Mouse (Mus musculus) macrophage (primary cell): ENCODE measurements around the gene Colgalt1. TPM values are rescaled to one million over a fixed set of nuclear protein-coding genes. Genes with fewer than 3 reads are reported as not detected.

ENCODE experiments used
- H3K27ac ChIP-seq: fragments of 350-480 bp; formaldehyde crosslinking; 2 replicates; pipeline ENCODE4 v1.9.0; 2021
- H3K36me3 ChIP-seq: fragments of 350-480 bp; formaldehyde crosslinking; 2 replicates; pipeline ENCODE4 v1.9.0; 2021; ENCODE audit errors: inconsistent target
- H3K4me3 ChIP-seq: fragments of 350-480 bp; formaldehyde crosslinking; 2 replicates; pipeline ENCODE4 v1.9.0; 2021; ENCODE audit errors: inconsistent target
- H3K79me2 ChIP-seq: fragments of 350-480 bp; formaldehyde crosslinking; 2 replicates; pipeline ENCODE4 v1.9.0; 2021; ENCODE audit errors: inconsistent target
- WGBS: methylation state at CpG from one replicate; pipeline ENCODE4 v1.1.7; 2026; ENCODE audit warnings: inconsistent platforms; ENCODE audit not compliant: missing documents; 5-methylcytosine and 5-hydroxymethylcytosine counted together
- polyA plus RNA-seq: library from polyadenylated mRNA; stranded (reverse); fragments of 250-400 nt; gene quantifications from 3 replicates; pipeline ENCODE4 v1.2.4, GENCODE M21; 2018; ENCODE audit warnings: inconsistent platforms

Colgalt1 gene
- polyA plus RNA-seq, 1 experiment from 2014 or later, result 143 TPM

DNA sequence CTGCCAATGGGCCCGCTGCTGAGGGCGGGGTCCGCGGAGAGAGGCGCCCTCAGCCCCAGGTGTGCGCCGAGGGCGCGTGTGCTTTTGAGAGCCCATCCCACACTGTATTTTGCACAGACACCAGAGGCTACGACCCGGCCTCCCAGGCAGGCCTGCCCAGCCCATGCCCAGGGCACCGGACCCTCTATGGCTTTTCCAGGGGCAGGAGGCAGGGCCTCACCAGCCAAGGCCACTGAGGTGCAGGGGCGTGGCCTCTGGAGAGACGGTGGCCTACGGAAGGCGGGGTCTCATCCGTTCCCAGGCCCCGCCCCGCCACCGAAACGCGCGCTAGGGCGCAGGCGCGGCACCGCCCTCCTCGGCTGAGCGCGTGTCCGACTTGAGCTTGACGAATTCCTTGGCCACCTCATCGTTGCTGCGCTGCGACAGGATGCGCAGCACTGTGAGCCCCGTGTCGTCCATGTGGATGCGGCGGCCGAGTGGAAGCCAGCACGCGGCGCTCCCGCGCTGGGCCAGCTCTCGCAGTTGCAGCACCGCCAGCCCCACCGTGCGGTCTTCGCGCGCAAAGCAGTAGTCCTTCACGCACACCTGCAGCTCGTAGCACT lies 18.4 kb downstream of the Colgalt1 start:
- Histone ChIP-seq H3K36me3 (0 out of 2 replicates have a peak, but pooled peaks cover 2% of the 10 kb centered on the region), H3K79me2 (no peaks in the 10 kb centered on the region), H3K27ac (peak overlapping the region; percentile 51), H3K4me3 (no peak overlapping the region; the same call in 1 of the 2 replicates)
- 2% methylated on average over 44 of the region's 55 CpGs for WGBS

- H3K27ac ChIP-seq, result no peak overlapping the region
- no peak overlapping the region for H3K4me3 ChIP-seq
- 12% methylated on average over 25 of the region's 25 CpGs for WGBS
- no peaks in the 10 kb centered on the region for H3K36me3 ChIP-seq
- H3K79me2 ChIP-seq, result no peaks in the 10 kb centered on the region
These were observed 19.0 kb downstream of the Colgalt1 start for GRCm38 (mm10) chr8:71629781-71630212.

DNA sequence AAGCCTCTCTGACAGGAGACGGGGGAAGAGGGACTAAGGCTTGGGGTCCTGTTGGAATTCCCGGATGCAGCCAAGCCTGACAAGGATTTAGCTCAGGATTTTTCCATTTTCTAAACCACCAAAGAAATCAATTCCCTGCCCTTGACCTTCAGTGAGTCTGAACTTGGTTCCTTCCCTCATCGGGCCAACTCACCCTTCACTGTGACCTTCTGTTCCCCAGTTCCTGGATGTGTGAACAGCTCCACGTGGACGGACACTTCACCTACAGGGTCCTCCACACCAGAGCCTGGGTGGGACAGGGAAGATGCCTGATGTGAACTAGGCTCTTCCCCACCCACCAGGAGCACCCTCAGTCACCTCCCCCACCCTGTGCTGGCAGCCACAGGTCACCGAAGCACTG lies 20.0 kb downstream of the Colgalt1 start:
- Histone ChIP-seq H3K79me2 (no peaks in the 10 kb centered on the region), H3K27ac (no peak overlapping the region), H3K4me3 (no peak overlapping the region), H3K36me3 (no peaks in the 10 kb centered on the region)
- WGBS, result 78% methylated on average over 6 of the region's 6 CpGs

DNA sequence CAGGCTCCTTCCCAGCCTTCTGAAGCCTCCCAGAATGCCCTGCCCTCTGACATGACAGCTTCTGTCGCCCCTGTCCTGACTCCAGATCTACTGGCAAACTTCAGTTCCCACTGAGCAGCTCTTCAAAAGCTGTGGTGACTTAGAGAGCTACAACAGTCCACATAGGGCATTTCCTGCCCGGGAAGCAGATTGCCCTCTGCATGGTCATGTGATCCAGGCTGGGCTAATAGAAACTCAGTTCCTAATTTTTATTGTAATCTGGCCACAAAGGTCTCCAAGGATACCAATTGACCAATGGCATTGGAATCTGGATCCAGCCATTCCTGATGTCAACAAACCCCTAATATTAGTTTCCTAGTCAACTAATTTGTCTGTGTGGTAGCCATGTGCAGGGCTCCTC lies 21.1 kb downstream of the Colgalt1 start:
- no peak overlapping the region for H3K4me3 ChIP-seq
- 5% methylated on average over 2 of the region's 2 CpGs for WGBS
- H3K79me2 ChIP-seq, result no peaks in the 10 kb centered on the region
- H3K36me3 ChIP-seq, result no peaks in the 10 kb centered on the region
- H3K27ac ChIP-seq, result peak overlapping the region; percentile 81

- H3K27ac ChIP-seq, result no peak overlapping the region
- H3K79me2 ChIP-seq, result no peaks in the 10 kb centered on the region
- 2% methylated on average over 19 of the region's 22 CpGs for WGBS
- H3K36me3 ChIP-seq, result no peaks in the 10 kb centered on the region
- H3K4me3 ChIP-seq, result no peak overlapping the region
These were observed 22.4 kb downstream of the Colgalt1 start for GRCm38 (mm10) chr8:71633164-71633563.

DNA sequence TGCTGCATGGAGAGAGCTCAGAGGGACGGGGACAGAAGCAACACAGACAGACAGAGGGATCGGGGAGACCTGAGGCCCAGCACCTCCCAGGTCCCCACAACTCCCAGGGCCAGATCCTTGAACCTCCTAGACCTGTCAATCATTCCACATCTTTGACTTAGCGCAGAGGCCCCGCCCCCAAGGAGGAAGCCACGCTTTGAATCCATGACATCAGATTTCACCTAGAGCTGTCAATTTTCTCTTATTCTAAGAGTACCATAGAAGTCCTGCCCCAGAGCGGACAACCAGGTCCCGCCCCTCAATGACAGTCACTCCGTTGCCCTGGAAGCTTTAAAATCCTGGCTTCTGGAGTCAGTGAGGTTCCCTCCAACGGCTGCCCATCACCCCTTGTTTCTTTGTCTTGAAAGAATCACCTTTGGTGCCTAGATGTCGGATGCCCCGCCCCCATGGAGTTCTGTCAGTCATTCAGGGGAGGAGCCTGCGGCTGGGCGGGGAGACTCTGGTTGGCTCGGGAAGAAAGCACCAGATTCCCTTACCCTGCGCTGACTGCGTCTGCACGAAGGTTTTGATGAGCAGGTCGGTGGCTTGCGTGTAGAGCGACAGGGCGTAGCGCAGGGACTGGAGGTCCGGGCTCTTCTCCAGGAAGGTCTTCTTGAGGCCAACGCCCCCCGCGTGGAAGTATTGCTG lies 23.3 kb downstream of the Colgalt1 start:
- H3K79me2 ChIP-seq, result no peaks in the 10 kb centered on the region
- H3K27ac ChIP-seq, result no peak overlapping the region
- 15% methylated on average over 26 of the region's 26 CpGs for whole genome bisulfite sequencing
- H3K4me3 ChIP-seq, result no peak overlapping the region
- no peaks in the 10 kb centered on the region for H3K36me3 ChIP-seq

DNA sequence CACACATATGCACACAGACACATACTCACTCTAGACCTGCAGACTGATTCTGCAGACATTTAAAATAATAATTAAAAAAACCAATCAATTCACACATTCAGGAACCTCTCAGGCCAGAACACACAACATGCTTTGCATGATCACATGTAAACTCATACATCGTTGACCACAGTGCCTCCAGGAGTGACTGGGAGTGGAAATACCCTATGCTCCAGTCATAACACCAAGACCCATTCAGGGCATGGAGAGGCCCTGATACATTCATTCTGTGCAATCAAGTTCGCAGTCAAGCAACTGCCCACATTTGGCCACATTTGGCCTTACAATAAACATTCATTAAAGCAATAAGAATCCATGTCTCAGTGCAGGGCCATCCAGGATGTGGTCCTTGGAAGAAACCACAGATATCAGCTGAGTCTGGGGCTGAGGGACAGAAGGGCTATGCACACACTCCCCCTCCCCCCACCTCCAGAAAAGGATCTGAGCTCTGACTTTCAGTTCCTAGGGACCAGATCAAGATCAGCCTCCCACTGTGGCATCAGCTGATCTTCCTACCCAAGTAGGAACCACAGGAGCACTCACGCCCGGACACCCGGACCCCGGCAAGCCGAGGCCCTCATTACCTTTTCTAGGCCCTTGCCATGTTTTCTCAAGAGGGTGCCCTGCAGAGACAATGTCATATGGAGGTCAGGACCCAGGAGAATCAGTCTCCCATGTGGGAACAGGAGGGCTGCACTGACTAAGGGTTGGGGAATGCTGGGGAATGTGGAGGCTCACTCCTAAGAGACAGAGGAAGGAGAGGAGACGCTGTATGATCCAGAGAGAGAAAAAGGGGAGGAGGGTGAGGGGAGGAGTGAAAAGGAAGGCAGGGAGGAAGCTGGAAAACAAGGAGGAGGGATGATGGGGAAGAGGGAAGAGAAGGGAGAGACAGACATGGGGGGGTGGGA lies 26.6 kb downstream of the Colgalt1 start:
- Histone ChIP-seq H3K36me3 (no peaks in the 10 kb centered on the region), H3K4me3 (no peak overlapping the region), H3K27ac (no peak overlapping the region), H3K79me2 (no peaks in the 10 kb centered on the region)
- WGBS, result 78% methylated on average over 8 of the region's 8 CpGs

DNA sequence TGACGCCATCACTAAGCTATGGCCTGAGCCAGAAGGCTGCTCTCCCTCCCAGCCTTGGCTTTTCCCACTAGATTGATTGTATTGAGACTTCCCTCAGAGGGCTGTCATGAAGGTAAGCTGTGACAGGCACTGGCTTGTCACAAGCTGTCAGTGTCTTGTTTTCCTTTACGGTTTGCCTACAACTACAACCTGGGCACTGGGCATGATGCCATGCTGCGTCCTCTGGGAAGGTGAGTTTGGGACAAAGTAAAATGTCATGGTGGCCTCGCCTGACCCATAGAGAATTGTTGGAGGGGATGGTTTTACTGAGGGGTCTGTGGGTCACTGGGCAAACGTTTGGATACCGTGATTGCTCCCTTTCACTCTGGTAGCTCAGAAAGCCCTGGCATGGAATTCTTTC lies 27.5 kb downstream of the Colgalt1 start:
- no peak overlapping the region for H3K27ac ChIP-seq
- WGBS, result 93% methylated on average over 6 of the region's 6 CpGs
- H3K79me2 ChIP-seq, result no peaks in the 10 kb centered on the region
- no peaks in the 10 kb centered on the region for H3K36me3 ChIP-seq
- no peak overlapping the region for H3K4me3 ChIP-seq

DNA sequence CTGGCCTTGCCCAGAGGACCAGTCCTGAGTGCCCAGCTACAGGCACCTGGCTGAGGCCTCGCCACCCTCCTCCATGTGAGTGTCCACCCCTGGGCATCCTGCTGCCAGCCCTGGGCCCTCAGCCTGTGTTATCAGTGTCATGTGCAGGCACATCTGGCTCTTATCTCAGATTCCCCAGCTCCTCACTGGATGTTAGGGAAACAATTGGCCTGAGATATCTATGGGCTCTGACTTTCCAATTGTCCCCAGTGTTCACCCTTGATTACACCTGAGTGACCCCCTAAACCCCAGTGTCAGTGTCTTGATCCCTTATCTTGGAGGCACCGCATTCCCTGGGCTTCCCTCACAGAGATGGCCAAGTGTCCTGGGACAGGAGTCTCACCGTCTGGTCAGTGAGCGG lies 28.5 kb downstream of the Colgalt1 start:
- 99% methylated on average over 4 of the region's 4 CpGs for WGBS

GRCm38 (mm10) chr8:71645510-71645909 lies 34.7 kb downstream of the Colgalt1 start:
- Histone ChIP-seq H3K4me3 (no peak overlapping the region), H3K27ac (no peak overlapping the region), H3K79me2 (no peaks in the 10 kb centered on the region), H3K36me3 (no peaks in the 10 kb centered on the region)
- WGBS, result 89% methylated on average over 9 of the region's 9 CpGs

More for the DNA sequence above, 28.5 kb downstream of the Colgalt1 start:
- Histone ChIP-seq H3K4me3 (no peak overlapping the region), H3K27ac (no peak overlapping the region), H3K79me2 (no peaks in the 10 kb centered on the region), H3K36me3 (no peaks in the 10 kb centered on the region)

DNA sequence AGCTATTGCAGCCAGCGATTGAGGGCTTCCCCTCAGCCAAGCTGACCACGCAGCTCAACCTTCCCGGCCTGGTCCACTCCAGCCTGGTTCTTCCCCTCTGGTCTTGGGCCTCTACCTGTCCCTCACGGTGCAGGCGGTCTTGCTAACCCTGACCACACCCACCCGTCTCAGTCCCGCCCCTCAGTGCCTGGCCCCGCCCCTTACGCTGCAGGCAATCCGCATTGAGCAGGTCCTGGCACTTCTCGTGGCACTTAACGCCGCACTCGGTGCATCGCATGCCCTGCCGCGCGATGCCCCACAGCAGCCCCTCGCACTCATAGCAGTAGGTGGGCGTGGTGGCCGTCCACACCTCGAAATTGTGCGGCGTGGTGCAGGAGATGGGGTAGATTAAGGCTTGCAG lies 43.8 kb downstream of the Colgalt1 start:
- H3K27ac ChIP-seq, result no peak overlapping the region
- H3K79me2 ChIP-seq, result no peaks in the 10 kb centered on the region
- no peak overlapping the region for H3K4me3 ChIP-seq
- H3K36me3 ChIP-seq, result no peaks in the 10 kb centered on the region
- WGBS, result 4% methylated on average over 22 of the region's 24 CpGs

- 29% methylated on average over 9 of the region's 9 CpGs for WGBS
- Histone ChIP-seq H3K79me2 (no peaks in the 10 kb centered on the region), H3K27ac (no peak overlapping the region), H3K36me3 (no peaks in the 10 kb centered on the region), H3K4me3 (no peak overlapping the region)
These were observed 47.0 kb downstream of the Colgalt1 start for GRCm38 (mm10) chr8:71657816-71658215.

- 29% methylated on average over 15 of the region's 17 CpGs for WGBS
These were observed 47.8 kb downstream of the Colgalt1 start for GRCm38 (mm10) chr8:71658515-71659049.

DNA sequence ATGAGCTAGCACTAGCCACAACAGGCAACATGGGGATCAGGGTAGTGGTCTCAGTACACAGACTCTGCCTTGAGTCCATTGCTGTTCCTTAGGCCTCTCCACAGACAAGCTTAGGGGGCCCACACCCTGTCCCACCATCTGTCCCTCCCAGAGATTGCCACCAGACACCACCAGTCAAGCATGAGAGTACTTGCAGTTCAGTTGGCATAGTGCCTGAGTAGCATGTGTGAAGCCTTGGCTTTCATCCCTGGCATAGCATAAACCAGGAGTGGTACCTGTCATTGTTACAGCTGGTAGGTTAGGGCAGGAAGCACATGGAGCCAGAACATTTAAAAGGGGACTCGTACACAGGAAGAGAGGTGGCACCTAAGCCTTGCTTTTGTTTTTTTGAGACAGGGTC lies 49.0 kb downstream of the Colgalt1 start:
- H3K4me3 ChIP-seq, result no peak overlapping the region
- WGBS, result 77% methylated on average over 1 of the region's 1 CpGs
- H3K36me3 ChIP-seq, result no peaks in the 10 kb centered on the region
- H3K79me2 ChIP-seq, result no peaks in the 10 kb centered on the region
- no peak overlapping the region for H3K27ac ChIP-seq

More at GRCm38 (mm10) chr8:71658515-71659049, 47.8 kb downstream of the Colgalt1 start:
- Histone ChIP-seq H3K79me2 (no peaks in the 10 kb centered on the region), H3K36me3 (no peaks in the 10 kb centered on the region), H3K4me3 (no peak overlapping the region), H3K27ac (no peak overlapping the region)
